Comparison of ENCODE assay signal across 25 mouse cellular contexts in the genomic region with DNA sequence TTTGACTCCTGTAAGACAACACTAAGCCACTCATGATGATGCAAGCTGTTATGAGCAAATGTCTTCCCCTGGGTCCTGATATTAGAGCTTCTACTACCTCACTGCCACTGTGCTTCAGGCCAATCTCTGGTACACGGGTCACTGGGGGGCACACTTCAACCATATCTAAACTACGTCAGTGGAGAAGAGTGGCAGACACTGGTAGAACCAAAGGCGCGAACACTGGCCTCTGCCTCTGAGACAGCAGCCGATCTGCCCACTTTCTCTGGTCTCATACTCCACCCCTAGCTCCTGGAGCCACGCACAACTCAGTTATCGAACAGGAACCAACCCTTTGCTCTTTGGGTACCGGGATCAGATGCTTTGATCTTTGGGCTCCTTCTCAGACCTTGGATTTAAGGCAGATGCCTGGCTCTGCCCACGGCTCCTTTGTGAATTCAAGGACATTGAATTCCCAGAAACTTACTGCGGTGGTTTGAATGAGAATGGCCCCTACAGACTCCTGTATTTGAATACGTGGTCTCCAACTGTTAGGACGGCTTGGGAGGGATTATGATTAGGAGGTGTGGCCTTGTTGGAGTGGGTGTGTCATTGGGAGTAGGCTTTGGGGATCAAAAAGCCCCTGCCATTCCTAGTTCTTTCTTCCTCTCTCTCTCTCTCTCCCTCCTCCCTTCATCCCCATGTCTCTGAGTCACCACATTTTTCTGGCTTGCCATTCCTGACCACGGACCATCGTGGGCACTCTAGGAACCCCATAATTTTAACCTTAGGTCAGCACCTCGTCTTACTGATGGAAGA. TPM values are rescaled to one million over a fixed set of nuclear protein-coding genes. Genes with fewer than 3 reads are reported as not detected.
DNase-seq lines count a peak whose midpoint lies in the region; ATAC-seq lines count a peak whose summit lies in the region.
"Had no signal": no experiment of that assay in that cellular context is flagged by ENCODE, and none has a peak within 500 bp of the region (broad histone marks: within the 10 kb centered on the region; RNA-seq: fewer than 3 reads in every experiment).

No protein-coding gene starts in this region.

- H3K9ac ChIP-seq in midbrain, embryonic 11.5 days (ENCODE audit: low read length), result no peak overlapping the region
- no peak overlapping the region for H3K9ac ChIP-seq in midbrain, embryonic 14.5 days (replicated peaks; ENCODE audit: low read length)
- H3K9ac ChIP-seq: embryonic facial prominence, embryonic 15.5 days; limb, embryonic 12.5 days; liver, embryonic 13.5 days; midbrain, embryonic 12.5 days had no signal

- no peaks in the 10 kb centered on the region for H3K36me3 ChIP-seq in midbrain, embryonic 11.5 days (ENCODE audit: control insufficient read depth, insufficient read depth, low read length)
- no peaks in the 10 kb centered on the region for H3K36me3 ChIP-seq in midbrain, embryonic 14.5 days (ENCODE audit: control insufficient read depth, insufficient read depth, low read length)
- H3K36me3 ChIP-seq: embryonic facial prominence, embryonic 15.5 days; limb, embryonic 12.5 days; liver, embryonic 13.5 days; midbrain, embryonic 12.5 days had no signal

- WGBS in midbrain, embryonic 11.5 days, result 26% methylated on average over 15 of the region's 15 CpGs
- WGBS in midbrain, embryonic 14.5 days, result 29% methylated on average over 15 of the region's 15 CpGs

- no peak overlapping the region for H3K4me3 ChIP-seq in midbrain, embryonic 11.5 days (ENCODE audit: low read depth, low read length)
- H3K4me3 ChIP-seq in midbrain, embryonic 14.5 days (replicated peaks; ENCODE audit: low read depth, low read length), result no peak overlapping the region
- H3K4me3 ChIP-seq: embryonic facial prominence, embryonic 15.5 days; limb, embryonic 12.5 days; liver, embryonic 13.5 days; midbrain, embryonic 12.5 days had no signal

- no peaks in the 10 kb centered on the region for H3K27me3 ChIP-seq in midbrain, embryonic 11.5 days (ENCODE audit: control insufficient read depth, insufficient read depth, low read length)
- no peaks in the 10 kb centered on the region for H3K27me3 ChIP-seq in midbrain, embryonic 14.5 days (ENCODE audit: control insufficient read depth, insufficient read depth, low read length)
- H3K27me3 ChIP-seq: embryonic facial prominence, embryonic 15.5 days; limb, embryonic 12.5 days; liver, embryonic 13.5 days; midbrain, embryonic 12.5 days had no signal

- no peak overlapping the region for H3K4me2 ChIP-seq in midbrain, embryonic 11.5 days
- no peak overlapping the region for H3K4me2 ChIP-seq in midbrain, embryonic 14.5 days (ENCODE audit: low read length)
- H3K4me2 ChIP-seq: embryonic facial prominence, embryonic 15.5 days; limb, embryonic 12.5 days; liver, embryonic 13.5 days; midbrain, embryonic 12.5 days had no signal

- ATAC-seq in midbrain, embryonic 11.5 days (ENCODE audit: low FRiP score), result no peak
- no peak for ATAC-seq in midbrain, embryonic 14.5 days (ENCODE audit: low FRiP score, low TSS enrichment)
- ATAC-seq: hindbrain, embryonic 16.5 days; intestine, embryonic 16.5 days had no signal

- no peak overlapping the region for H3K27ac ChIP-seq in midbrain, embryonic 11.5 days (ENCODE audit: low read depth, low read length)
- no peak overlapping the region for H3K27ac ChIP-seq in midbrain, embryonic 14.5 days (replicated peaks; ENCODE audit: low read depth, low read length)
- H3K27ac ChIP-seq: embryonic facial prominence, embryonic 15.5 days; limb, embryonic 12.5 days; liver, embryonic 13.5 days; midbrain, embryonic 12.5 days had no signal

- DNase-seq in midbrain, embryonic 11.5 days (ENCODE audit: low spot score, missing footprints), result peak; percentile 83
- DNase-seq in midbrain, embryonic 14.5 days, result no peak
- DNase-seq in NIH3T3 (ENCODE audit: low read depth), result peak; percentile 26
- peak; percentile 32 for DNase-seq in fibroblast of lung, adult 2 months (ENCODE audit: low read depth)
- no peak for DNase-seq in cerebellum, postnatal 4 days (ENCODE audit: low spot score in 2 of 2)
- no peak for DNase-seq in right cerebral cortex, postnatal 10 days (ENCODE audit: low spot score in 2 of 2)
- DNase-seq in thymus, adult 18-20 months, result no peak
- DNase-seq: cerebellum, adult 18-20 months; cerebellum, postnatal 14 days; kidney, adult 9 months; kidney, postnatal 25 days; layer of hippocampus, postnatal 36 days; liver, embryonic 13.5 days; lung, adult 2 months; lung, postnatal 14 days; right cerebral cortex, postnatal 4 days; thymus, postnatal 4 days had no signal

- no peaks in the 10 kb centered on the region for H3K9me3 ChIP-seq in midbrain, embryonic 11.5 days (ENCODE audit: control insufficient read depth, low read length)
- H3K9me3 ChIP-seq in midbrain, embryonic 14.5 days (ENCODE audit: control insufficient read depth, low read length), result no peaks in the 10 kb centered on the region
- H3K9me3 ChIP-seq: embryonic facial prominence, embryonic 15.5 days; limb, embryonic 12.5 days; liver, embryonic 13.5 days; midbrain, embryonic 12.5 days had no signal

- H3K4me1 ChIP-seq in midbrain, embryonic 11.5 days (ENCODE audit: control insufficient read depth, insufficient read depth, low read length), result no peaks in the 10 kb centered on the region
- H3K4me1 ChIP-seq in midbrain, embryonic 14.5 days (ENCODE audit: control insufficient read depth, insufficient read depth, low read length), result no peaks in the 10 kb centered on the region
- H3K4me1 ChIP-seq: liver, embryonic 13.5 days; midbrain, embryonic 12.5 days had no signal

RNA-seq across cellular contexts. Expression of a gene that starts 40.7 kb away (rescaled TPM):
- polyA plus RNA-seq in midbrain, embryonic 11.5 days (2014; fragmentation: Nextera tagmentation; extraction: Ambion mirVana), result 0.10 and 0.12 TPM in 2 replicates
- 0.21 TPM in 1 of 2 replicates, not detected in the other for polyA plus RNA-seq in midbrain, embryonic 14.5 days (2014; fragmentation: Nextera tagmentation; extraction: Ambion mirVana)
- polyA plus RNA-seq: C2C12; liver, embryonic 13.5 days had no signal

RNA-seq across cellular contexts. Expression of a gene that starts 44.3 kb away (rescaled TPM):
- polyA plus RNA-seq in midbrain, embryonic 11.5 days (2014; fragmentation: Nextera tagmentation; extraction: Ambion mirVana), result 20.4 and 23.3 TPM in 2 replicates
- 30.8 and 32.2 TPM in 2 replicates for polyA plus RNA-seq in midbrain, embryonic 14.5 days (2014; fragmentation: Nextera tagmentation; extraction: Ambion mirVana)

RNA-seq across cellular contexts. Expression of a gene that starts 59.6 kb away (rescaled TPM):
- 0.04 TPM in 1 of 2 replicates, not detected in the other for polyA plus RNA-seq in midbrain, embryonic 11.5 days (2014; fragmentation: Nextera tagmentation; extraction: Ambion mirVana)
- not detected in 2 replicates for polyA plus RNA-seq in midbrain, embryonic 14.5 days (2014; fragmentation: Nextera tagmentation; extraction: Ambion mirVana)
- polyA plus RNA-seq: C2C12; embryonic facial prominence, embryonic 15.5 days; forebrain, embryonic 11.5 days; hindbrain, embryonic 16.5 days; limb, embryonic 12.5 days; lung, adult 2 months; midbrain, embryonic 12.5 days; neural tube, embryonic 11.5 days had no signal

Comparison
In these comparisons a context has a peak if more than half of its experiments do, and no peak if none do; other contexts are left out.
1. DNase-seq: peak in midbrain, embryonic 11.5 days (single experiment), NIH3T3 (single experiment) and fibroblast of lung, adult 2 months (single experiment); none in midbrain, embryonic 14.5 days (single experiment), cerebellum, postnatal 4 days (0 of 2), right cerebral cortex, postnatal 10 days (0 of 2) and thymus, adult 18-20 months (0 of 2).